Mouse (Mus musculus) kidney, embryonic 16.5 days (tissue): ENCODE data around the gene Psip1. TPM values are rescaled to one million over a fixed set of nuclear protein-coding genes. Genes with fewer than 3 reads are reported as not detected.
"Not testable (repeated sequence)": the region's sequence is repeated elsewhere in the genome, so short reads cannot be mapped to it uniquely, and the experiment has no call there.

Source experiments
- ATAC-seq: fragments of 200-750 bp; cut with Nextera tagmentation; 2 replicates; pipeline ENCODE4 v1.8.0; 2017; ENCODE audit warnings: moderate TSS enrichment; ENCODE audit not compliant: low FRiP score, low TSS enrichment
- H3K27ac ChIP-seq: fragments of 300-500 bp; sonication (generic); 2 replicates; pipeline ENCODE4 v1.5.1; 2014; ENCODE audit warnings: low read length
- H3K27me3 ChIP-seq: fragments of 300-500 bp; sonication (generic); 2 replicates; pipeline ENCODE4 v1.6.1; 2014; ENCODE audit warnings: low read length, control low read depth, mixed read lengths; ENCODE audit not compliant: insufficient read depth
- H3K36me3 ChIP-seq: fragments of 300-500 bp; sonication (generic); 2 replicates; pipeline ENCODE4 v1.6.1; 2014; ENCODE audit warnings: low read length, control low read depth, mixed read lengths; ENCODE audit not compliant: insufficient read depth
- H3K4me1 ChIP-seq: fragments of 300-500 bp; sonication (generic); 2 replicates; pipeline ENCODE4 v1.6.1; 2014; ENCODE audit warnings: low read length, control low read depth, mixed read lengths; ENCODE audit not compliant: insufficient read depth
- H3K4me2 ChIP-seq: fragments of 300-500 bp; sonication (generic); replicated peaks from 2 replicates; pipeline ENCODE4 v1.6.1; 2014; ENCODE audit warnings: low read depth, low read length
- H3K4me3 ChIP-seq: fragments of 300-500 bp; sonication (generic); 2 replicates; pipeline ENCODE4 v1.5.1; 2014; ENCODE audit warnings: mild to moderate bottlenecking, low read length
- H3K9ac ChIP-seq: fragments of 300-500 bp; sonication (generic); replicated peaks from 2 replicates; pipeline ENCODE4 v1.6.1; 2014; ENCODE audit warnings: low read length
- H3K9me3 ChIP-seq: fragments of 300-500 bp; sonication (generic); 2 replicates; pipeline ENCODE4 v1.6.1; 2016; ENCODE audit warnings: low read length, control low read depth
- WGBS: fragments of 180-500 bp; shearing (Covaris S2); extraction: QIAGEN DNeasy Blood & Tissue Kit; methylation state at CpG from one replicate; pipeline ENCODE4 v1.1.7; 2014; 5-methylcytosine and 5-hydroxymethylcytosine counted together
- polyA plus RNA-seq: library from polyadenylated mRNA; unstranded; fragments of >200 nt; fragmentation: Nextera tagmentation; extraction: Ambion mirVana; gene quantifications from 2 replicates; pipeline ENCODE4 v1.2.1, GENCODE M21; 2015

The Psip1 gene
- polyA plus RNA-seq = 109 and 128 TPM in 2 replicates

GRCm38 (mm10) chr4:83486117-83486901 is at the start of gene Psip1:
Gene Psip1 (minus strand): TSS chr4:83486459.
- peak within 1 kb of the TSS; percentile 73 for H3K4me2 ChIP-seq
- no peaks in the 10 kb centered on the region for H3K9me3 ChIP-seq
- H3K4me1 ChIP-seq = peaks cover 9% of the 10 kb centered on the region
- ATAC-seq = peak; percentile 95
- no peaks in the 10 kb centered on the region for H3K27me3 ChIP-seq
- peak within 1 kb of the TSS; percentile 82 for H3K4me3 ChIP-seq
- under 1% methylated on average over 62 of the region's 86 CpGs for whole genome bisulfite sequencing
- H3K9ac ChIP-seq = peak within 1 kb of the TSS; percentile 92
- H3K27ac ChIP-seq = peak within 1 kb of the TSS; percentile 97
- H3K36me3 ChIP-seq = peaks cover 17% of the 10 kb centered on the region

DNA sequence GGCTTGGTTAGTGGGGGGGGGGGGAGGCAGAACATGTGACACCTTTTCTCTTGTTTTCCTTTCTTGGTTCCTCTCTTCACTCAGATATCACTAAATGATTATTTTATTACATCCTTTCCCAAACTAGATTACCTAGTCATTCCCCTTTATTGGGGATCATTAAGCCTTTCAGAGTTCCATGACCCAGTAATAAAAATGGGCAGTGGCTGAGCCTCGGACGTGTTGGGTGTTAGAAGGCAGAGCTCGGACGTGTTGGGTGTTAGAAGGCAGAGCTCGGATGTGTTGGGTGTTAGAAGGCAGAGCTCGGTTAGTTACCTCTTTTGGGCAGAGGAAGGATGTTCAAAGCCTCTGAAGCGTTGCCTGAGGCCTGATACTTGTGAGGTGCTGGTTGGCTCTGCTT is 47.8 kb upstream of the Psip1 start:
- Histone ChIP-seq H3K27me3 (no peaks in the 10 kb centered on the region), H3K4me3 (no peak overlapping the region), H3K4me2 (no peak overlapping the region), H3K4me1 (no peaks in the 10 kb centered on the region), H3K36me3 (no peaks in the 10 kb centered on the region), H3K9me3 (no peaks in the 10 kb centered on the region), H3K9ac (no peak overlapping the region), H3K27ac (no peak overlapping the region)
- 37% methylated on average over 7 of the region's 7 CpGs for WGBS
- ATAC-seq = no peak

DNA sequence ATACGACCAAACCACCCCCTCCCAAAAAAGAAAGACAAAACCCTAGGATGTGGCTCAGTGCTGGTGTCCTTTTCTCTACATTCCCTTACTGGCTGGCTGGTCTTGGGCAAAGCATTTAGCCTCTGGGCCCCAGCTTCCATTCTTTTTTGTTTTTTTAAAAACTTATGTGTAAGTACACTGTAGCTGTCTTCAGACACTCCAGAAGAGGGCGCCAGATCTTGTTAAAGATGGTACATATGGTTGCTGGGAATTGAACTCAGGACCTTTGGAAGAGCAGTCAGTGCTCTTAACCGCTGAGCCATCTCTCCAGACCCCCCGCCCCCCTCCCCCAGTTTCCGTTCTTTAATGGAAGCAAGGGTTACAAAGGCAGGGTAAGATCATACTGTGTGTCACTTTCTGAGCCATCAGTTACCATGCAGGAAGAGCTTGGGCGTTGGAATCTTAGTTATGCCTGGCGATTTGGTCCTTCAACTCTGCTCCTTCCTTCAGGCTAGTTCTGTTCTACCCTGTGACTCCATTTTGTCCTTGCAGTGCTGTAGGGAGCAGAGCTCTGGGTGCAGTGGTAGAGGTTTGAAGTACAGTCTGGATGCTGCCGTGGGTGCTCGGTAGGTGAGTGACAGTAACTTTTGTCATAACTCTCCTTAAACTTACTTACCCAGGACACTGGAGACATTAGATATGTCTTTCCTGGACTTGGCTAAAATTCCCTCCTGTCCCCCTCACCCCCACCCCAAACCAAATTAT is 47.1 kb upstream of the Psip1 start:
- H3K27me3 ChIP-seq = no peaks in the 10 kb centered on the region
- no peak overlapping the region for H3K4me3 ChIP-seq
- WGBS = 63% methylated on average over 9 of the region's 9 CpGs
- no peak overlapping the region for H3K4me2 ChIP-seq
- ATAC-seq = no peak
- no peak overlapping the region for H3K27ac ChIP-seq
- no peaks in the 10 kb centered on the region for H3K9me3 ChIP-seq
- H3K9ac ChIP-seq = no peak overlapping the region
- no peaks in the 10 kb centered on the region for H3K36me3 ChIP-seq
- no peaks in the 10 kb centered on the region for H3K4me1 ChIP-seq

DNA sequence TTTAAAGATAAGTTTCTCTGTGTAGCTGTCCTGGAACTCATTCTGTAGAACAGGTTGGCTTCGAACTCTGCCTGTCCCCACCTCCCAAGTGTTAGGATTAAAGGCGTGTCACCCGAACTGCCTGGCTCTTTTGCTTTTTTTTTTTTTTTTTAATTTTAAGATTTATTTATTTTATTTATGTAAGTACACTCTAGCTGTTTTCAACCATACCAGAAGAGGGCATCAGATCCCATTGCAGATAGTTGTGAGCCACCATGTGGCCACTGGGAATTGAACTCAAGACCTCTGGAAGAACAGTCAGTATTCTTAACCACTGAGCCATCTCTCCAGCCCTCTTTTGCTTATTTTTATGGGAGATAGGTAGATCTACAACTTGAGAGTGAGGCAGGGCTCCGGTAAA is 43.8 kb upstream of the Psip1 start:
- not testable (repeated sequence) for H3K27ac ChIP-seq, H3K9ac ChIP-seq, H3K4me3 ChIP-seq, H3K27me3 ChIP-seq, H3K36me3 ChIP-seq, H3K9me3 ChIP-seq, H3K4me1 ChIP-seq, ATAC-seq, H3K4me2 ChIP-seq
- 84% methylated on average over 4 of the region's 4 CpGs for WGBS

DNA sequence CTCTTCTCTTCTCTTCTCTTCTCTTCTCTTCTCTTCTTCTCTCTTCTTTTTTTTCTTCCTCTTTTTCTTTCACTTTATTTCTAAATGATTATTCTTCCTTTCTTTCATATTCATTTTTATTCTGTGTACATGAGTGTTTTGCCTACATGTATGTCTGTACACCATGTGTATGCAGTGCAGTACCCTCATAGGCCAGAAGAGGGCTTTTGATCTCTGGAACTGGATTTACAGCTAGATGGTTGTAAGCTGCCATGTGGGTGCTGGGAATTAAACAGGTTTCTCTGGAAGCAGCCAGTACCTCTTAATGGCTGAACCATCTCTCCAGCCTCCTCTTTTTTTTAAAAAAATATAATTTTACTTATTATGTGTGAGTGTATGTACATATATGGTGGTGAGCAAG is 41.7 kb upstream of the Psip1 start:
- Histone ChIP-seq H3K4me2 (no peak overlapping the region), H3K9ac (no peak overlapping the region), H3K36me3 (no peaks in the 10 kb centered on the region), H3K4me3 (no peak overlapping the region), H3K27me3 (no peaks in the 10 kb centered on the region), H3K9me3 (no peaks in the 10 kb centered on the region), H3K4me1 (peaks cover 16% of the 10 kb centered on the region), H3K27ac (no peak overlapping the region)
- ATAC-seq = no peak

GRCm38 (mm10) chr4:83526988-83527334 is 40.7 kb upstream of the Psip1 start:
- no peaks in the 10 kb centered on the region for H3K27me3 ChIP-seq
- H3K9me3 ChIP-seq = no peaks in the 10 kb centered on the region
- no peak for ATAC-seq
- H3K27ac ChIP-seq = no peak overlapping the region
- no peaks in the 10 kb centered on the region for H3K36me3 ChIP-seq
- peak overlapping the region; percentile 69; the same call in 1 of the 2 replicates for H3K4me2 ChIP-seq
- WGBS = 36% methylated on average over 6 of the region's 6 CpGs
- no peak overlapping the region for H3K4me3 ChIP-seq
- H3K9ac ChIP-seq = no peak overlapping the region
- peaks cover 16% of the 10 kb centered on the region for H3K4me1 ChIP-seq

GRCm38 (mm10) chr4:83526270-83526987 is 40.2 kb upstream of the Psip1 start:
- 3% methylated on average over 13 of the region's 13 CpGs for WGBS

DNA sequence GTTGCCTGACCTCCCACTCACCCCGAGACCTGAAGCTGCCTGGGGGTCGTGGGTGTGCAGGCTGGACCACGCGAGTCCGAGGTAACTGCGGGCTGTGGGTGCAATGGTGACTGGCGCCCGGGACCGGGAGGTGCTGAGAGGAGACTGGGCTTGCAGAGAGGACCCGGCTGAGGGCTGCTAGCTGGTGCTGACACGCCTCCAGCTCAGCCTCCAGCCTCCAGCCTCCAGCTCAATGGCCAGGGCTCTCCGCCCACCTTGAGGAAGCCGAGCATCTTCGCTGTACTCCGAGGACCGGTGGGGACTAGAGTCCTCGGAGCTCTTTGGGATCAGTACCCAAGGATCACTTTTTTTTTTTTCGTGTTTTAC is 39.4 kb upstream of the Psip1 start:
- Histone ChIP-seq H3K27ac (peak overlapping the region; percentile 69), H3K4me1 (peaks cover 16% of the 10 kb centered on the region), H3K4me2 (peak overlapping the region; percentile 69), H3K9ac (peak overlapping the region; percentile 72), H3K27me3 (no peaks in the 10 kb centered on the region), H3K36me3 (no peaks in the 10 kb centered on the region), H3K4me3 (peak overlapping the region; percentile 82), H3K9me3 (no peaks in the 10 kb centered on the region)
- WGBS = under 1% methylated on average over 18 of the region's 18 CpGs
- peak; percentile 89 for ATAC-seq

More at GRCm38 (mm10) chr4:83526270-83526987, 40.2 kb upstream of the Psip1 start:
- H3K27ac ChIP-seq = peak overlapping the region; percentile 58
- H3K4me1 ChIP-seq = peaks cover 16% of the 10 kb centered on the region
- H3K9ac ChIP-seq = peak overlapping the region; percentile 41
- H3K4me3 ChIP-seq = peak overlapping the region; percentile 82
- no peaks in the 10 kb centered on the region for H3K36me3 ChIP-seq
- ATAC-seq = no peak
- H3K27me3 ChIP-seq = no peaks in the 10 kb centered on the region
- no peaks in the 10 kb centered on the region for H3K9me3 ChIP-seq
- H3K4me2 ChIP-seq = peak overlapping the region; percentile 69

GRCm38 (mm10) chr4:83524843-83525689 is 38.8 kb upstream of the Psip1 start, which contains the start of gene Ccdc171:
Gene Ccdc171 (plus strand): TSS chr4:83525545.
- Histone ChIP-seq H3K27me3 (no peaks in the 10 kb centered on the region), H3K4me2 (peak within 1 kb of the TSS; percentile 69), H3K36me3 (no peaks in the 10 kb centered on the region), H3K4me1 (peaks cover 16% of the 10 kb centered on the region), H3K4me3 (peak within 1 kb of the TSS; percentile 82), H3K9me3 (no peaks in the 10 kb centered on the region), H3K9ac (peak within 1 kb of the TSS; percentile 91), H3K27ac (peak within 1 kb of the TSS; percentile 94)
- under 1% methylated on average over 57 of the region's 73 CpGs for WGBS
- ATAC-seq = peak; percentile 96
